Mouse (Mus musculus) gastrocnemius, adult 18-20 months (tissue): ENCODE results near the gene Rexo4. TPM values are rescaled to one million over a fixed set of nuclear protein-coding genes. Genes with fewer than 3 reads are reported as not detected.

Experiments used
- DNase-seq: peaks from one replicate; pipeline ENCODE4 v3.0.0; 2021; ENCODE audit warnings: low spot score
- total RNA-seq, 2 experiments: library from RNA; stranded (reverse); gene quantifications; 2 replicates each; pipeline ENCODE4 v1.2.3; 2021

Rexo4 gene
- total RNA-seq, 2 experiments from 2014 or later, result 14.4 to 14.7 TPM

GRCm38 (mm10) chr2:26910124-26910993 is 53.8 kb downstream of the Rexo4 start, which contains the start of the genes Med22 and Rpl7a:
Gene Med22 (minus strand): TSS chr2:26910677.
Gene Rpl7a (plus strand): TSS chr2:26910764.
- DNase-seq, result peak; percentile 100

GRCm38 (mm10) chr2:26909387-26909784 is 54.8 kb downstream of the Rexo4 start:
- no peak for DNase-seq

GRCm38 (mm10) chr2:26908710-26909386 is 55.3 kb downstream of the Rexo4 start:
- no peak for DNase-seq

- DNase-seq, result no peak
Observed at GRCm38 (mm10) chr2:26907109-26907508, 57.1 kb downstream of the Rexo4 start.

GRCm38 (mm10) chr2:26906431-26906830 is 57.8 kb downstream of the Rexo4 start:
- no peak for DNase-seq

GRCm38 (mm10) chr2:26905936-26906335 is 58.2 kb downstream of the Rexo4 start:
- DNase-seq, result no peak

Other genes starting within 250 kb of the Rexo4 start
- not detected for gene Abo, start 99.4 kb downstream of the Rexo4 start, total RNA-seq
- 10 to 100 TPM; 11.6 to 12.1 TPM for gene Surf6, start 61.5 kb downstream of the Rexo4 start, total RNA-seq
- 10 to 100 TPM; 16.7 to 17.4 TPM for gene Med22, start 53.7 kb downstream of the Rexo4 start, total RNA-seq
- gene Rpl7a, start 53.6 kb downstream of the Rexo4 start, total RNA-seq, result 100 to 1,000 TPM; 278 to 285 TPM
- 10 to 100 TPM; 11.5 to 12.5 TPM for gene Surf2, start 48.0 kb downstream of the Rexo4 start, total RNA-seq
- 10 to 100 TPM; 41.4 to 43.1 TPM for gene Surf1, start 47.9 kb downstream of the Rexo4 start, total RNA-seq
- gene Surf4, start 30.5 kb downstream of the Rexo4 start, total RNA-seq, result 10 to 100 TPM; 69.8 to 70.0 TPM
- under 1 TPM in 1 of 2 experiments, not detected in 1; 0.24 TPM for gene Stkld1, start 30.3 kb downstream of the Rexo4 start, total RNA-seq
- not detected for gene Adamts13, start 9.0 kb upstream of the Rexo4 start, total RNA-seq
- 10 to 100 TPM; 31.2 to 34.2 TPM for gene Cacfd1, start 45.5 kb upstream of the Rexo4 start, total RNA-seq
- under 1 TPM in 1 of 2 experiments, not detected in 1; 0.17 TPM for gene Slc2a6, start 63.6 kb upstream of the Rexo4 start, total RNA-seq
- under 1 TPM; 0.18 to 0.21 TPM for gene Mymk, start 107.8 kb upstream of the Rexo4 start, total RNA-seq
- gene Adamtsl2, start 115.0 kb upstream of the Rexo4 start, total RNA-seq, result 1 to 10 TPM; 2.7 to 6.9 TPM
- not detected for gene Fam163b, start 178.1 kb upstream of the Rexo4 start, total RNA-seq
- gene Dbh, start 200.8 kb upstream of the Rexo4 start, total RNA-seq, result not detected